Mouse (Mus musculus) bone marrow, adult 2 months (tissue): Measurements from ENCODE around the gene Adamts6.

Source experiments
- CTCF ChIP-seq: fragments of 200-500 bp; IDR thresholded peaks from 2 replicates; pipeline ENCODE4 v1.5.1; 2011; ENCODE audit warnings: low read length, control low read depth; ENCODE audit not compliant: control insufficient read depth, insufficient read depth
- POLR2A ChIP-seq: fragments of 200-500 bp; IDR thresholded peaks from 2 replicates; pipeline ENCODE4 v1.6.1; 2011; ENCODE audit warnings: low read depth, mild to moderate bottlenecking, control low read depth, low read length, borderline replicate concordance; ENCODE audit not compliant: control insufficient read depth

DNA sequence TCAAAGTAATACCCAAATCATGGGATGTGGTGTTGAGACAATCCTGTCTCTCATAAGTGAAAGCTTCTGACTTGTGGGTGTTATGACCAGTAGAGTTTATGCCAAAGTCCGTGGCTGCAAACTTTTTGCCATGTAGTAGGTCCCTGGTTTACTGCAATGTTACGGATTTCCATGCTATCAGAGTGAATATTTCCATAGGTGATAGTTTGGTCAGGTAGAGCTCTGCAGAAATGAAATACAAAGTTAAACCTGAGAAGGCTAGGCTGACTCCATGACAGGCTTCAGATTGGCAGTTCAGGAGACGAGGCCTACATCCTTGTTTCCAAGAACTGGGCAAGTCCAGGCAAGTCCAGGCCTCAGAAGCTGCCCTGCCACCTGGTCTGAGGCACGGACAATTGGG, 232.3 kb downstream of the Adamts6 start:
- TF ChIP-seq CTCF, result no peak
- TF ChIP-seq POLR2A, result no peak
